Mouse (Mus musculus): ENCODE measurements around the gene Cdc42bpg. TPM values are rescaled to one million over a fixed set of nuclear protein-coding genes. Genes with fewer than 3 reads are reported as not detected.
"Not testable (repeated sequence)": the region's sequence is repeated elsewhere in the genome, so short reads cannot be mapped to it uniquely, and the experiment has no call there.

Gene Cdc42bpg
- polyA plus RNA-seq, 1 experiment, result 33.1 TPM

GRCm38 (mm10) chr19:6303831-6304230, 2.4 kb upstream of the Cdc42bpg start:
- 18% methylated on average over 6 of the region's 6 CpGs for WGBS
- H3K27me3 ChIP-seq (ENCODE audit: control insufficient read depth, insufficient read depth, low read length), result no peaks in the 10 kb centered on the region
- H3K4me1 ChIP-seq (ENCODE audit: control insufficient read depth, insufficient read depth, low read length), result peaks cover 59% of the 10 kb centered on the region

DNA sequence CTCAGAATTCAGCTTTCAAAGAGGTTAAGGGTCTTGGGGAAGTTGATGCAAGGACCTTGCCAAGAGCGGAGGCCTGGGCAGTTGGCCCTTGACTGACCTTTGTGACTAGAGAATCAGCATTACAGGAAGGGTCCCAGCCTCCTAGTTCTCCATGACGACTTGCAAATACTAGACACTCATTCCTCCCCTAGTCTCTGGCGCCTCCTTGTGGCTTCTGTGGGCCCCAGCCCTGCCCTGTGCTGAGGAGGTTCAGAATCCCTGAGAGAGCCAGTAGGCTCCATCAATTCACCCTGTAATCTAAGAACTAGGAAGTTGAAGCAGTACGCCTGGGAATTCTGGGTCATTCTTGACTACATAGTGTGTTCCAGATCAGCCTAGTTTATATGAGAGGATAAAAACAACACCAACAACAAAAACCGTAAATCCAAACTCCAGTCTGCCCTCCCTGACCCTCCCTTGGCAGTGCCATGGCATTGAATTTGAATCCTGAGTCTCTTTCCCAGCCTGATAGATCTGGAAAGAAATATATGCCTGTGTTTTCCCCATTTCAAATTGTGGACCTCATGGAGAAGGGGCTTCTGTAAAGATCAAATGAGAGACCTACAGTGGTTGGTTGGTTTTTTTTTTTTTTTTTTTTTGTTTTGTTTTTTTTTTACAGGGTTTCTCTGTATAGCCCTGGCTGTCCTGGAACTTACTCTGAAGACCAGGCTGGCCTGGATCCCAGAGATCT, 1.3 kb upstream of the Cdc42bpg start:
- 11% methylated on average over 5 of the region's 5 CpGs for WGBS
- no peaks in the 10 kb centered on the region for H3K27me3 ChIP-seq (ENCODE audit: control insufficient read depth, insufficient read depth, low read length)
- H3K27ac ChIP-seq (ENCODE audit: insufficient read depth, low read length), result peak overlapping the region; percentile 41
- DNase-seq, result peak; percentile 89 to 95
- peaks cover 56% of the 10 kb centered on the region for H3K4me1 ChIP-seq (ENCODE audit: control insufficient read depth, insufficient read depth, low read length)
- TF ChIP-seq CTCF (IDR thresholded peaks at IDR 0.05; ENCODE audit: borderline replicate concordance, insufficient read depth, low read depth, low read length), result peak; percentile 97
- TF ChIP-seq POLR2A (IDR thresholded peaks at IDR 0.05; ENCODE audit: borderline replicate concordance, insufficient read depth, low read length), result no peak
- H3K4me3 ChIP-seq (replicated peaks; ENCODE audit: insufficient read depth, low read depth, low read length), result no peak overlapping the region

More at GRCm38 (mm10) chr19:6303831-6304230, 2.4 kb upstream of the Cdc42bpg start:
- Histone ChIP-seq H3K27ac (ENCODE audit: insufficient read depth, low read length) (peak overlapping the region; percentile 88), H3K4me3 (replicated peaks; ENCODE audit: insufficient read depth, low read depth, low read length) (no peak overlapping the region)
- peak; percentile 64 for DNase-seq
- TF ChIP-seq POLR2A (IDR thresholded peaks at IDR 0.05; ENCODE audit: borderline replicate concordance, insufficient read depth, low read length) (no peak), CTCF (IDR thresholded peaks at IDR 0.05; ENCODE audit: borderline replicate concordance, insufficient read depth, low read depth, low read length) (no peak)

- WGBS, result 55% methylated on average over 8 of the region's 8 CpGs
- Histone ChIP-seq H3K4me1 (ENCODE audit: control insufficient read depth, insufficient read depth, low read length) (peaks cover 56% of the 10 kb centered on the region), H3K27me3 (ENCODE audit: control insufficient read depth, insufficient read depth, low read length) (no peaks in the 10 kb centered on the region), H3K4me3 (replicated peaks; ENCODE audit: insufficient read depth, low read depth, low read length) (peak overlapping the region; percentile 75), H3K27ac (ENCODE audit: insufficient read depth, low read length) (no peak overlapping the region)
- peak in 1 of 2 experiments; percentile 42 for DNase-seq
- TF ChIP-seq POLR2A (IDR thresholded peaks at IDR 0.05; ENCODE audit: borderline replicate concordance, insufficient read depth, low read length) (no peak), CTCF (IDR thresholded peaks at IDR 0.05; ENCODE audit: borderline replicate concordance, insufficient read depth, low read depth, low read length) (no peak)
These were observed 640 bp upstream of the Cdc42bpg start for GRCm38 (mm10) chr19:6305517-6306115.

DNA sequence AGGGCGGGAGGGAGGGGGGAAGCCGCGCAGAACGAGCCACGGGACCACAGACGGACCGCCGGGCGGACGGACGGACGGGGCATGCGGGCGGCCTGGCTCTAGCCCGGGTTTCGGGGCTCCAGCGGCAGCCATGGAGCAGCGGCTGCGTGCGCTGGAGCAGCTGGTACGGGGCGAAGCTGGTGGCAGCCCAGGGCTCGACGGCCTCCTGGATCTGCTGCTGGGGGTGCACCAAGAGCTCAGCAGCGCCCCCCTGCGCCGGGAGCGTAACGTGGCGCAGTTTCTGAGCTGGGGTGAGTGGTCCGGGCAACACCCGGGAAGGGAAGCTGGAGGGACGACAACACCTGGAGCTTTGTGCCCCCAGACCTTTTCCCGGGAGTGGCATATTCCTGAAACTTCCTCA, 330 bp downstream of the Cdc42bpg start:
- peak; percentile 77 to 79 for DNase-seq
- peak overlapping the region; percentile 87 for H3K27ac ChIP-seq (ENCODE audit: insufficient read depth, low read length)
- H3K4me3 ChIP-seq (replicated peaks; ENCODE audit: insufficient read depth, low read depth, low read length), result peak overlapping the region; percentile 75
- H3K27me3 ChIP-seq (ENCODE audit: control insufficient read depth, insufficient read depth, low read length), result no peaks in the 10 kb centered on the region
- under 1% methylated on average over 34 of the region's 34 CpGs for WGBS
- H3K4me1 ChIP-seq (ENCODE audit: control insufficient read depth, insufficient read depth, low read length), result peaks cover 57% of the 10 kb centered on the region
- TF ChIP-seq POLR2A (IDR thresholded peaks at IDR 0.05; ENCODE audit: borderline replicate concordance, insufficient read depth, low read length) (no peak), CTCF (IDR thresholded peaks at IDR 0.05; ENCODE audit: borderline replicate concordance, insufficient read depth, low read depth, low read length) (peak; percentile 59)

GRCm38 (mm10) chr19:6307733-6308531, 1.7 kb downstream of the Cdc42bpg start:
- H3K4me1 ChIP-seq (ENCODE audit: control insufficient read depth, insufficient read depth, low read length), result peaks cover 49% of the 10 kb centered on the region

DNA sequence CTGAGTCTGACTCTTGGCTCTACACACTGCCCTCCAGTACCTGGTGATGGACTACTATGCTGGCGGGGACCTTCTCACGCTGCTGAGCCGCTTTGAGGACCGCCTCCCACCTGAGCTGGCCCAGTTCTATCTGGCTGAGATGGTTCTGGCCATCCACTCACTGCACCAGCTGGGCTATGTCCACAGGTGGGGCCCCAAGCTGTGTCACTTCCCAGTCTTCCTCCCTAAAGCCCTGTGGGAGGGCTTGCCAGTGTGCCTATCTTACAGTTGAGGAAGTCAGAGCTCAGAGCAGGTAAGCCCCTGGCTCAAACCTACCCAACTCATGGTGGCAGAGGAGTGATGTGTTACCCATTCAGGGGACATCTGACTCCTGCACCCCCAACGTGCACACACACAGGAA, 3.9 kb downstream of the Cdc42bpg start:
- WGBS, result 27% methylated on average over 5 of the region's 5 CpGs

More at GRCm38 (mm10) chr19:6307733-6308531, 1.7 kb downstream of the Cdc42bpg start:
- DNase-seq, result peak; percentile 59 to 60
- TF ChIP-seq POLR2A (IDR thresholded peaks at IDR 0.05; ENCODE audit: borderline replicate concordance, insufficient read depth, low read length), result no peak
- no peak for TF ChIP-seq CTCF (IDR thresholded peaks at IDR 0.05; ENCODE audit: borderline replicate concordance, insufficient read depth, low read depth, low read length)
- WGBS, result 22% methylated on average over 9 of the region's 9 CpGs
- Histone ChIP-seq H3K27me3 (ENCODE audit: control insufficient read depth, insufficient read depth, low read length) (no peaks in the 10 kb centered on the region), H3K27ac (ENCODE audit: insufficient read depth, low read length) (peak overlapping the region; percentile 87), H3K4me3 (replicated peaks; ENCODE audit: insufficient read depth, low read depth, low read length) (peak overlapping the region; percentile 75)

GRCm38 (mm10) chr19:6311783-6312182, 5.5 kb downstream of the Cdc42bpg start:
- not testable (repeated sequence) for H3K4me3 ChIP-seq (replicated peaks; ENCODE audit: insufficient read depth, low read depth, low read length); H3K27ac ChIP-seq (ENCODE audit: insufficient read depth, low read length); H3K27me3 ChIP-seq (ENCODE audit: control insufficient read depth, insufficient read depth, low read length); DNase-seq
- peaks cover 65% of the 10 kb centered on the region for H3K4me1 ChIP-seq (ENCODE audit: control insufficient read depth, insufficient read depth, low read length)
- WGBS, result 66% methylated on average over 3 of the region's 3 CpGs

More for the DNA sequence above, 3.9 kb downstream of the Cdc42bpg start:
- DNase-seq, result peak; percentile 62 to 71
- peak overlapping the region; percentile 54 for H3K27ac ChIP-seq (ENCODE audit: insufficient read depth, low read length)
- H3K4me1 ChIP-seq (ENCODE audit: control insufficient read depth, insufficient read depth, low read length), result peaks cover 58% of the 10 kb centered on the region
- H3K4me3 ChIP-seq (replicated peaks; ENCODE audit: insufficient read depth, low read depth, low read length), result no peak overlapping the region
- H3K27me3 ChIP-seq (ENCODE audit: control insufficient read depth, insufficient read depth, low read length), result no peaks in the 10 kb centered on the region
- TF ChIP-seq CTCF (IDR thresholded peaks at IDR 0.05; ENCODE audit: borderline replicate concordance, insufficient read depth, low read depth, low read length), result no peak
- TF ChIP-seq POLR2A (IDR thresholded peaks at IDR 0.05; ENCODE audit: borderline replicate concordance, insufficient read depth, low read length), result no peak

Data from cerebellum, adult 2 months (tissue).